Mouse (Mus musculus): ENCODE results near the gene Ltb4r2. TPM values are rescaled to one million over a fixed set of nuclear protein-coding genes. Genes with fewer than 3 reads are reported as not detected.
A peak's percentile ranks its signal among the peaks of the same experiment; 100 is the strongest.

Ltb4r2 gene
- polyA plus RNA-seq, 1 experiment from 2014 or later, result 0.19 TPM

DNA sequence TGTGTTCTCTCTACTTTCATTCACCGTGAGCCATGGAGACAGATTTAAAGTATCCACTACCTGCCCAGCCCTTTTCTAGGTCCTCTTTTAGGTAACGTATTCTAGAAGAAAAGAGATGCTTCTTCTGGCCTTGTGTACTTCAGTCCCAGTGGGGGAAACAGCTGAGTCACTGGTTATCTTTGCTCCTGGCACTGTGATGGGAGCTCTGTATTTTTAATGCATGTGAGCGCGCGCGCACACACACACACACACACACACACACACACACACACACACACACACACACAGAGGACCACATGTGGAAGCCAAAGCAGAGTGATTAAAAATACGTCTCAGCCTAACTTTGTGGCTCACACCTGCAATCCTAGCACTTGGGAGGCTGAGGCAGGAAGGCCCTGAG lies 37.8 kb upstream of the Ltb4r2 start:
- Histone ChIP-seq H3K9me3 (no peaks in the 10 kb centered on the region), H3K4me3 (no peak overlapping the region), H3K36me3 (replicated peaks) (peaks cover 18% of the 10 kb centered on the region), H3K27me3 (ENCODE audit: poor library complexity, severe bottlenecking) (no peaks in the 10 kb centered on the region), H3K27ac (no peak overlapping the region), H3K4me1 (peaks cover 25% of the 10 kb centered on the region)
- DNase-seq (ENCODE audit: extremely low spot score, low spot score), result no peak
- WGBS, result 95% methylated on average over 7 of the region's 7 CpGs

DNA sequence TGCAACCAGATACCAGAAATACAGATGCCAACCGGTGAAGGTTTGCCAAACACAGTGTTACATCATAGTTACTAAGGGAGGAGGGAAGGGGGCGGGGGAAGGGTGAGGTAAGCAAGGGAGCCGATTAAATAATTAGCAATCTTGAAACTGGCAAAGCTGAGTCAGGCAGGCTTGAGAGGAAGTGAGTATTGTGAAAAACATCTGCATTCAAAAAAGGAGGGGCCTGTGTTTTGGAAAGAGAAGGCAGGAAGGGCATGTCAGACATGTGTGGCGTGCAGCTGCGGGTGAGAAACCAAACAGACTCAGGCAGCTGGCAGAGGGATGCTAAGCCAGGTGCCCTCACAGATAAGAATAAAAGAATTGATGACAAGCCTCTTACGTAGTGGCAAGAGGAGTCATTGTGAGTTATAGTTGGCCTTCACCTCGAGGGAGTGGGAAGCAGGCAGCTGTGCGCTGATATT lies 36.8 kb upstream of the Ltb4r2 start:
- Histone ChIP-seq H3K4me3 (no peak overlapping the region), H3K36me3 (replicated peaks) (peaks cover 9% of the 10 kb centered on the region), H3K4me1 (peaks cover 25% of the 10 kb centered on the region), H3K27ac (no peak overlapping the region), H3K27me3 (ENCODE audit: poor library complexity, severe bottlenecking) (no peaks in the 10 kb centered on the region), H3K9me3 (no peaks in the 10 kb centered on the region)
- no peak for DNase-seq (ENCODE audit: extremely low spot score, low spot score)
- WGBS, result 77% methylated on average over 8 of the region's 8 CpGs

DNA sequence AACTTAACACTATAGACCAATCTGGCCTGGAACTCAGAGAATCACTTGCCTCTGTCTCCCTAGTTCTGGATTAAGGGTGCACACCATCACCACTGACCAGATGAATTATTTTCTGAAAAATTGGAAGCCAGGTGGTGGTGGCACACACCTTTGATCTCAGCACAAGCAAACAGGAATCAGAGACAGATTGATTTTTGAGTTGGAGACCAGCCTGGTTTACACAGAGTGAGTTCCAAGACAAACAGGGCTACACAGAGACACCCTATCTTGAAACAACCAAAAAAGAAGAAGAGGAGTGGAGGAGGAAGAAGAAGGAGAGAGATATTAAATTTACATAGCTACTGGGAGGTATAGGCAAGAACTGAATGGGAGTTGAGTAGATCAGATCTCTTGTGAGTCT lies 35.0 kb upstream of the Ltb4r2 start:
- H3K36me3 ChIP-seq (replicated peaks), result no peaks in the 10 kb centered on the region
- no peaks in the 10 kb centered on the region for H3K27me3 ChIP-seq (ENCODE audit: poor library complexity, severe bottlenecking)
- H3K4me3 ChIP-seq, result no peak overlapping the region
- peaks cover 14% of the 10 kb centered on the region for H3K4me1 ChIP-seq
- DNase-seq (ENCODE audit: extremely low spot score, low spot score), result no peak
- H3K9me3 ChIP-seq, result no peaks in the 10 kb centered on the region
- H3K27ac ChIP-seq, result no peak overlapping the region

DNA sequence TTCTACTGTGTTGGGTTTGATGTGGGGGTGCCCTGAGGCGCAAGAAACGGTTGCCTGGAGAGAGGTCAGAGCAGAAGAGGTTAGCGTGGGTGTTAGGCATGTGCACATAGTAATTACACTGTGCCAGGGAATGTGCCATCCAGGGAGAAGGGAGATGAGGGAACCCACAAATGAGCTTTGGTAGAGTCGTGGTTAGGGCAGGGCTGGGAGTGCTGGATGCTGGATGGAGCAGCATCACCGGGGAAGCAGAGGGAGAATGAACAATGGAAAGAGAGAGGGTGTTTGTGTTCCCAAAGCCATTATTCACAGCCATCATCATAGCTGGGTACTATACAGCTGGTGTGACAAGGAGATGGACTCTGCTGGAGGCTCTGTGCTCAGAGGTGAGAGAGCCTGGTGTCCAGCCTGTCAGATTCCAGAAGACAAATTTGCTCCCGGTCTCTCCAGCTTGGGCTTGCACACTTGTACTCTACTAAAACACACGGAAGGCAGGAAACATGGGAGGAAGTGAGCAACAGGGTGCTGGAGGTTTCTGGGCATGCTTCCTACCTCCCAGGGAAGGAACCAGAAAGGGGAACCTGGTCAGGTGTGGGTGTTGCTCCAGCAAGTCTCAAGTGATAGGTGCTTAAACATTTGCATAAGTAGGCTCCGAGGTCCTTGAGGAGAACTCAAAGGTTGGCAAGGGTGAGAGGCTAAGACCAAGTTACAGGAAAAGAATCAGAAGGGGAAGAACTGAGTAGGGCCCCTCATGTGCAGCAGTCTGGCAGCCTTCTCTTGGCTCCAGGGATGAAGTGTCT lies 33.1 kb upstream of the Ltb4r2 start:
- Histone ChIP-seq H3K27me3 (ENCODE audit: poor library complexity, severe bottlenecking) (no peaks in the 10 kb centered on the region), H3K4me3 (no peak overlapping the region), H3K27ac (no peak overlapping the region), H3K9me3 (no peaks in the 10 kb centered on the region), H3K36me3 (replicated peaks) (no peaks in the 10 kb centered on the region), H3K4me1 (0 out of 2 replicates have a peak, but pooled peaks cover 3% of the 10 kb centered on the region)
- DNase-seq (ENCODE audit: extremely low spot score, low spot score), result no peak
- 76% methylated on average over 8 of the region's 8 CpGs for WGBS

DNA sequence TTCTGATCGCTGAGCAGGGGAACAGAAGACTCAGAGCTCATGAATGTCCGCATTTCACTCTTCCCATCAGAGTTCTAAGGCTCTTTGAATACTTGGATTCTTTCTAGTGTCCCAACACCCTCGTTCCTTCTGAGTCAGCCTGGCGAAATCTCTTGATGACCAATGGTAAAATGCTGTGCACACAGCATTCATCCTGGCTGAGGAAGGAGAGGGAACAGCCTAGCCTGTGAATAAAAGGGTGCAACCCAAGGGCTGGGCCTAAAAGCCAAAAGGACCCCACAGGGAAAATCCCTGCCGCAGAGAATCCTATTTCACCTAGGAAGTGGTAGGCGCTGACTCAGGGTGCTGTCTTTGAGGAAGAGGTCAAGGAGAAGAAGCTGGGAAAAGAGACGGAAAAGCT lies 31.1 kb upstream of the Ltb4r2 start:
- H3K4me3 ChIP-seq, result no peak overlapping the region
- DNase-seq (ENCODE audit: extremely low spot score, low spot score), result no peak
- no peaks in the 10 kb centered on the region for H3K9me3 ChIP-seq
- WGBS, result 80% methylated on average over 7 of the region's 7 CpGs
- no peak overlapping the region for H3K27ac ChIP-seq
- no peaks in the 10 kb centered on the region for H3K36me3 ChIP-seq (replicated peaks)
- H3K27me3 ChIP-seq (ENCODE audit: poor library complexity, severe bottlenecking), result no peaks in the 10 kb centered on the region
- H3K4me1 ChIP-seq, result 0 out of 2 replicates have a peak, but pooled peaks cover 3% of the 10 kb centered on the region

DNA sequence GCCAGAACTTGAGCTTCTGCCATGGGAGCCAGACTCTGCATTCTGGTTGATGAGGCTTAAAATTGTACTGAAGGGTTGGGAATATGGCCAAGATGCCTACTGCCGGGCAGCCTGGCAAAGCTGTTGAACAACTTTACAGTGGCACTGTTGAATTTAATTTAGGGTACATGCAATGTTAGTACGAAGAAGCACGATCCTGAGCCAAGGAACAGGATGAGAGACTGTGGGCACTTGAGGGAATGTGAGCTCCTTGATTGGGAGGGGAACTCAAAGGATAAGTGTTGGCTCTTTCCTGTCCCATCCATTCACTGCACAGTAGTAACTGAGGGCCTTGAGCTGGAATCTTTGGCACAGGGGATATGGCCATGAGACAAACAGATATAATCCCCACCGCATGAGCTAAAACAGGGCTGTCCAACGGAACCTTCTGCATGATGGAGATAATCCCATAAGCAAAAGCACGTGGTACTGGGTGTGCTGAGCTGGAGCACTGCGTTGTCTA lies 30.6 kb upstream of the Ltb4r2 start:
- no peaks in the 10 kb centered on the region for H3K9me3 ChIP-seq
- H3K36me3 ChIP-seq (replicated peaks), result no peaks in the 10 kb centered on the region
- 88% methylated on average over 7 of the region's 7 CpGs for WGBS
- H3K4me1 ChIP-seq, result 0 out of 2 replicates have a peak, but pooled peaks cover 3% of the 10 kb centered on the region
- DNase-seq (ENCODE audit: extremely low spot score, low spot score), result no peak
- H3K27ac ChIP-seq, result no peak overlapping the region
- no peaks in the 10 kb centered on the region for H3K27me3 ChIP-seq (ENCODE audit: poor library complexity, severe bottlenecking)
- H3K4me3 ChIP-seq, result no peak overlapping the region

DNA sequence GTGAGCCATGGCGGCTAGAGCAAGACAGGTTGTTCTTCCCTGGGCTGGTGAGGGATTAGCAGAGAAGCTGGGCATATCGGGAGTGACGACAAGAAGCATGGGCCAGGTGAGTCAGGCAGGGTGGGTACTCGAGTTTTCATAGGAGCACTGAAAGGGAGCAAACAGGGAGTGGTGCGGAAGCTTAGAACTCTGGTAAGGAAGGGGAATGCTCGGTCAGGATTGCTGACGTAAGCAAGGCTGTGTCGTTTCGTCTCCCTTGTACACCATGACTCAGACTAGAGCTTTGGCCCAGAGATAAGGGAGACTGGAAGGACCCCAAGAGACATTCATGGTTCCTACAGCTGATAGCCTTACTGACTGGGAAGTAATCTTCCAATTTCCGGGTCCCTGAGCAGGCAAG lies 27.3 kb upstream of the Ltb4r2 start:
- no peak for DNase-seq (ENCODE audit: extremely low spot score, low spot score)
- Histone ChIP-seq H3K4me3 (no peak overlapping the region), H3K4me1 (no peaks in the 10 kb centered on the region), H3K9me3 (no peaks in the 10 kb centered on the region), H3K36me3 (replicated peaks) (peaks cover 11% of the 10 kb centered on the region), H3K27ac (no peak overlapping the region), H3K27me3 (ENCODE audit: poor library complexity, severe bottlenecking) (no peaks in the 10 kb centered on the region)
- 82% methylated on average over 10 of the region's 10 CpGs for WGBS

DNA sequence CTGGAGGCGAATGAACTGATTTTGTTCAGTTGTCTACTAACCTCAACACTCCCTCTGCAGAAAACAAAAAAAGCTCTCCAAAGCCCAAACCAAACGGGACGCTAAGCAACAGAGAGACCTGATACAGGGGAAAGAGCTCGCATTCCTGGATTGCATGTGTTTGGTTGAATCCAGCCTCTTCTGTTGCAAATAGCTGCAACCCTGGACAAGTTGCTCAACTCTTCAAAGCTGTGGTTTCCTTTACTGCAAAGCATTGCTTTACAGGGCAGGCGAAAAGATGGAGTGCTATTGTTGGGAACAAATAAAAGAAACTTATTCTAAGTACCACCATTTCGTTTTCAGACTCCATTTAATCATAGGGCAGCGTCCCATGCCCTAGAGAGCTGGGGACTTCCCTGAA lies 26.4 kb upstream of the Ltb4r2 start:
- Histone ChIP-seq H3K27ac (no peak overlapping the region), H3K4me3 (no peak overlapping the region), H3K36me3 (replicated peaks) (peaks cover 21% of the 10 kb centered on the region), H3K9me3 (no peaks in the 10 kb centered on the region), H3K4me1 (no peaks in the 10 kb centered on the region), H3K27me3 (ENCODE audit: poor library complexity, severe bottlenecking) (no peaks in the 10 kb centered on the region)
- 81% methylated on average over 7 of the region's 7 CpGs for WGBS
- no peak for DNase-seq (ENCODE audit: extremely low spot score, low spot score)

DNA sequence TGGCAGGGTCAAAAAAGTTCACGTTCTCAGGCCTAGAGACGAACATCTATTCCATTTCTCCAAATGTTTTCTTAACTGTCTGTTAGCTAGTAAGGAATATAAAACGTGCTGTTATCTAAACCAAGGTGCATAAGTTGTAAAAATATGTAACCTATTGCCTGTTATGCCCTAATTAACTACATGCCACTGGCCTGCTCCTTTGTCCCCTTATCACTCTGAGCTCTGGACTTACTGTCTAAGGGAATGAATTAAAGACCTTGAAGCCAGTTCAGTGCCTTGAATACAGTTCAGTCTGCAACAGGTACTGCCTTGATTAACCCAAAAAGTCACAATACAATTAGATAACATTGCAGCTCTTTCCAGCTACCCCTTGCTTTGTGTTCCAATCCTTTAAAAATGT lies 25.9 kb upstream of the Ltb4r2 start:
- no peaks in the 10 kb centered on the region for H3K4me1 ChIP-seq
- H3K9me3 ChIP-seq, result no peaks in the 10 kb centered on the region
- 82% methylated on average over 3 of the region's 3 CpGs for WGBS
- H3K4me3 ChIP-seq, result no peak overlapping the region
- no peak overlapping the region for H3K27ac ChIP-seq
- H3K36me3 ChIP-seq (replicated peaks), result peaks cover 26% of the 10 kb centered on the region
- DNase-seq (ENCODE audit: extremely low spot score, low spot score), result no peak
- H3K27me3 ChIP-seq (ENCODE audit: poor library complexity, severe bottlenecking), result no peaks in the 10 kb centered on the region

DNA sequence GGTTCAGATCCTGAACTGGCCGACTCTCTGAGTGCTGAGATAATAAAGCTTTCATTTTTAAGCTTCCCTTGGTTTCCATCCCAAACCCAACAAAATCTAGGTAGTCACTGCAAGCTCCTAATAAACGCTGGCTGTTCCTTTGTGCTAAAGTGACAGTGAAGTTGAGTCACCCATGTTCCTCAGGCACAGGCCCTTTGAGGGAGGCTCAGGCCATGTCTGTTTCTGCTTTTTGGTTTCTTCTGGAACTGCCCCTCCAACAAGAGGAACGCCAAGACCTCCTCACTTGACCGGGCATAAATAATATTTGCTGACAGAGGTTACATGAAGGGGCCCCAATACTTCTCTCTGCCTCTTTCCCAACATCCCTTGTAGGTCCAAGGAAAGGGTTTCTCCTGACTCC lies 25.5 kb upstream of the Ltb4r2 start:
- Histone ChIP-seq H3K4me1 (no peaks in the 10 kb centered on the region), H3K4me3 (no peak overlapping the region), H3K36me3 (replicated peaks) (peaks cover 30% of the 10 kb centered on the region), H3K27me3 (ENCODE audit: poor library complexity, severe bottlenecking) (no peaks in the 10 kb centered on the region), H3K9me3 (no peaks in the 10 kb centered on the region), H3K27ac (no peak overlapping the region)
- WGBS, result 85% methylated on average over 4 of the region's 4 CpGs
- no peak for DNase-seq (ENCODE audit: extremely low spot score, low spot score)

DNA sequence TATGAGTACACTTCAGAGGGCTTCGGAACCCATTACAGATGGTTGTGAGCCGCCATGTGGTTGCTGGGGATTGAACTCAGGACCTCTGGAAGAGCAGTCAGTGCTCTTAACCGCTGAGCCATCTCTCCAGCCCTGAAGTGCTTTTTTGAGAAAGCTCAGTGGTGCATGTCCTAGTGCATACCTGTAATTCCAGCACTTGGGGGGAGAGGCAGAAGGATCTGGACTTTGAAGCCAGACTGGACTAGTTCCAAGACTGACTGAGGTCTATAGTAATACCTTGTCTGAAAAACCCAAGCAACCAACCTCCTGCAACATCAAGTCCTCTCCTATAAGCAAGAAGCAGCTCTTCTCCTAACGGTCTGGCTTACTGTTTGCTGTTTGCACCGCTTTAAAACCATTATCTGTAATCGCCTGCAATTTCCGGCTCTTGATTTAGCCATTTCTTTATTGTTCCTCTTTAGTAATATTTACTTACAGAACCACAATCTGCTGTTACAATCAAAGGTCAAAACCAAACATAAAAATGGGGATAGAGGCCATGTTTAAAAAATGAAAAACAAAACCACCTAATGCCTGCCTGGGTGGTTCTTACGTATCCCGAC lies 24.0 kb upstream of the Ltb4r2 start:
- WGBS, result 90% methylated on average over 9 of the region's 9 CpGs
- Histone ChIP-seq H3K9me3 (no peaks in the 10 kb centered on the region), H3K4me3 (no peak overlapping the region), H3K27me3 (ENCODE audit: poor library complexity, severe bottlenecking) (no peaks in the 10 kb centered on the region), H3K36me3 (replicated peaks) (peaks cover 40% of the 10 kb centered on the region), H3K4me1 (no peaks in the 10 kb centered on the region), H3K27ac (no peak overlapping the region)
- no peak for DNase-seq (ENCODE audit: extremely low spot score, low spot score)

DNA sequence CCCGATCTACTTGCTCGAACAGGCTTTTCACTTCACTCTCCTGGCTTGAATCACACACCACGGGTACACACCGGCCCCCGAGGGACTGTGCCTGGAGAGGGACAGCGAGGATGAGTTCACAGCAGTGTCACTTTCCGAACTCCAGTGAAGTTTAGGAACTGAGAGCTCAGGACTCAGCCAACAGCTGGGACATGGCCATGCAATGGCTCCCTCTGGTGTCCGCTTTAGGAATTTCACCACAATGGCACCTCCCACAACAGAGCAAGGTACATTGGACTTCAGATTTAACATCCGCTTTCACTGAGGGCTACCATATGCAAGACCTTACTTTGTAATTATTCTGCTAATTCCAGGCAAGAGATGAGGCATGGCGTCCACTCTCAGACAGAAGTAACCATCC lies 17.5 kb upstream of the Ltb4r2 start:
- H3K36me3 ChIP-seq (replicated peaks), result peaks cover 54% of the 10 kb centered on the region
- H3K27me3 ChIP-seq (ENCODE audit: poor library complexity, severe bottlenecking), result no peaks in the 10 kb centered on the region
- peak overlapping the region; percentile 18; the same call in 1 of the 2 replicates for H3K4me3 ChIP-seq
- DNase-seq (ENCODE audit: extremely low spot score, low spot score), result peak; percentile 84
- peaks cover 41% of the 10 kb centered on the region for H3K4me1 ChIP-seq
- H3K9me3 ChIP-seq, result no peaks in the 10 kb centered on the region
- WGBS, result 22% methylated on average over 10 of the region's 10 CpGs
- no peak overlapping the region for H3K27ac ChIP-seq

DNA sequence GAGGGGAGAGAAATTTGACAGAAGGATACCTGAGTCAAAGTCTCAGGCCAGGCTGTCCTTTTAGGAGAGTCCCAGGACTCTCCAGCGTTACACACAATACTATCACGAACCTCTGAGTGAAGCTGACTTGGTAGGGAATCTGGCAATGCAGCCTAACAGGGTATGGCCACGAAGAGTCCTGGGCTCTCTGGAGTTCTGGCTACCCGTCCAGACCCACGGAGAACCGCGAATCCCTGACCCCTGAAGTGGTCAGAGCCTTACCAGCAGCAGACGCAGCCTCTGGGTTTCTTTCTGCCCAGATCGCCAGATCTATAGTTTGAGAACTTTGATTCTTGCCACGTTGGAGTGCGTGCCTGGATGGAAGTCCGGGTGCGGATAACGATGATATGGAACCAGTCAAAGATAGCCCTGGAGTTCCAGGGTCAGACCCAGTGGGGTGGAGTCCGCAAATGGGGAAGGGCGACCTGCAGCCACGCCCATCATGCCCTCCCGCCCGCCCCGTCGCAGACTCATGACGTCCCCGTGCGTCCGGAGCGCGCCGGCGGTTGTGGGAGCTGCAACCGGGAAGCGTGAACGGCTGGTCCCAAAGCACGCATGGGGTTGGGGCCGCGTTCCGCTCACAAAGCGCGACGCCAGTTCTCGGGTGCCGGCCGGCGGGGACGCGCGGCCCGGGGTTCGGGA lies 15.9 kb upstream of the Ltb4r2 start, which contains the start of the genes Dhrs1 and Nop9:
TSS of gene Dhrs1 (minus strand) at position 511 of the 681 bp plus-strand sequence.
TSS of gene Nop9 (plus strand) at position 514 of the 681 bp plus-strand sequence.
- peak within 1 kb of the TSS; percentile 84 for H3K4me3 ChIP-seq
- DNase-seq (ENCODE audit: extremely low spot score, low spot score), result peak; percentile 91
- no peaks in the 10 kb centered on the region for H3K27me3 ChIP-seq (ENCODE audit: poor library complexity, severe bottlenecking)
- H3K4me1 ChIP-seq, result peaks cover 41% of the 10 kb centered on the region
- no peaks in the 10 kb centered on the region for H3K9me3 ChIP-seq
- H3K27ac ChIP-seq, result peak within 1 kb of the TSS; percentile 86
- WGBS, result 2% methylated on average over 48 of the region's 48 CpGs
- peaks cover 53% of the 10 kb centered on the region for H3K36me3 ChIP-seq (replicated peaks)
